Mouse (Mus musculus): ENCODE measurements at regions not wholly inside any gene's neighbourhood (a gene's known extent, or its start where the extent isn't known, plus 50 kb on each side); places are given as distances from the start of the nearest gene placed in this dataset.
A peak's percentile ranks its signal among the peaks of the same experiment; 100 is the strongest.

DNA sequence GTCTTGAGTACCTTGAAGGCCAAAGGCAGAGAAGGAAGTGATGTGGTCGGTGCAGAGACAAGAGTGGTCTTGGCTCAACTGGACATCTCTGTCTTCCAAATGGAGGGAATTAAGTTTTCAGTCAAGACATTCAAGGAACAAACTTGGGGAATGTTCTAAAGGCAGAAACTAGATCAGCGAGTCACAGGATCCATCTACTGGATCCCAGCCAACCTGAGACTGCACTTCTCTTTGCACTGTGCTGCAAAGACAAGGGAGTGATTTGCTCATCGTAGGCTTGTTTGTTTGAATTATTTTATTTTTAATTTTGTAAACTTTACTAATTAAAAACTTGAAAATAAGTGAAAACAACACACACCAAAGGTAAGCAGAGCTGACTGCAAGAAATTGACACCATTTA, 875.8 kb downstream of the Zfp704 start:
- ATAC-seq (ENCODE audit: insufficient number of reproducible peaks, insufficient read depth, low FRiP score, low TSS enrichment), result no peak
- H3K4me3 ChIP-seq, result no peak overlapping the region
- no peaks in the 10 kb centered on the region for H3K27me3 ChIP-seq
- no peaks in the 10 kb centered on the region for H3K9me3 ChIP-seq
- H3K36me3 ChIP-seq, result no peaks in the 10 kb centered on the region
- H3K4me2 ChIP-seq (replicated peaks), result no peak overlapping the region
- H3K27ac ChIP-seq, result no peak overlapping the region
- peaks cover 7% of the 10 kb centered on the region for H3K4me1 ChIP-seq
- 71% methylated on average over 3 of the region's 3 CpGs for WGBS
- H3K9ac ChIP-seq, result no peak overlapping the region

DNA sequence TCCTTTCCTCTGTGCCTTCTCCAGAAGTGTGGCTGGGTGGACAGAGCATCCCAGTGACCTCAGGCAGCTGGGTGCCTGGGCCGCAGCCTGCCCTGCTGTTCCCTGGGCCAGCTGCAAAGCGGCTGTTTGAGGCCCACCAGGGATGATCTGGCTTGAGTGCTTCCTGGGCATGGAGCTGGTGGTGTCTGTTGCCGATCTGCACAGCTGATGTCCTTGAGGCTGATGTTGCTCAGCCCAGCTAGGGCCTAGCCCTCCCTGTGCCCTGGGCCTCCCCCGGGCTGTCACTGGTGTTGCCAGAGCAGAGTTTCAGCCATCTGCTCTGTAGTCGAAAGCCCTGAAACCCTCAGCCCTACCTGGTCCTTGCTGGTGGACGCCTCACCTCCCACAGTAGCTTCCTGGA, 878.5 kb downstream of the Zfp704 start:
- H3K36me3 ChIP-seq, result no peaks in the 10 kb centered on the region
- 75% methylated on average over 6 of the region's 6 CpGs for WGBS
- peaks cover 5% of the 10 kb centered on the region for H3K4me1 ChIP-seq
- no peak overlapping the region for H3K9ac ChIP-seq
- no peak overlapping the region for H3K27ac ChIP-seq
- H3K4me2 ChIP-seq (replicated peaks), result no peak overlapping the region
- ATAC-seq (ENCODE audit: insufficient number of reproducible peaks, insufficient read depth, low FRiP score, low TSS enrichment), result no peak
- H3K4me3 ChIP-seq, result no peak overlapping the region
- no peaks in the 10 kb centered on the region for H3K9me3 ChIP-seq
- no peaks in the 10 kb centered on the region for H3K27me3 ChIP-seq

DNA sequence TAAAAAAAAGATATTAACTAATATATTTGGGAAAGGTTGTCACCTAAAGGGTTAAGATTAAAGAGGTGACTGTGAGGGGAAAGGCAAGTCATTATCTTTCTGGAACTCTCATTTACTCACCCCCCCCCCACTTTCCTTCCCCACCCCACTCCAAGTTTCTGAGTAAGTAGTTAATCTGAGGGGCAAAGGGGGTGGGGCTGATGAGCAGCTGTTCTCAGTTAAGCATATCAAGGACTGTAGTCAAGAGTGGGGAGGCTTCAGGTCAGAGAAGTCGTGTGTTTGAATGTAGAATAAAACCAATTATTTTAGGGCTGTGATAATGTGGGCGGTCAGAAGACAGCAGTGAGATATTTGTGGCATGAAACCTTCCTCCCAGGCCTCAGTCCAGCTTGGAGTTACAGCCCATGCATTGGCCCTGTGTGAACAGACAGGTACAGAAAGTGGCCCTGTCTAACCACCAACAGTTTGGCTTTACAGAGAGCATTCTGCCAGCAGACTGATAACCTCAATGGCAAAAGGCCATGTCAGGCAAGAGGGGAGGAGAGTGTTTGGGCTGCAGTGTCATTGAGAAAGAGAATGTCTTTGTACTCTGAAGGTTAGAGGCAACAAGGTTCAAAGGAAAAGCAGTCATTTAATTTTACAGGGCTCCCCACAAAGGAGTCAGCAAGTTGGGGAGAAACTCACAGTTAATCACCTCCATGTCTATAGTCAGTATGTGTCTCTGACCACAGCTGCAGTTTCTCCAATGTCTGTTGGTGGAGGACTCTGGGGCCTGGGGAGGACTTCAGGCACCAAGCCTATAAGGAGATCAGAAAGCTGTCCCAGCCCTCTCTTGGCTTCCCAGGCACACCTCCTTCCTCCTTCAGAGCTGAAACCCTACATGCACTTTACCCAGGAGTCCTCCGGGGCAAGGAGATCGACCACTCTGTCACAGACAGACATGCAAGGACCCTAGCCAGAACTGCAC, 888.0 kb downstream of the Zfp704 start:
- no peak overlapping the region for H3K4me3 ChIP-seq

GRCm38 (mm10) chr3:8720586-8721100, 889.2 kb downstream of the Zfp704 start:
- no peaks in the 10 kb centered on the region for H3K36me3 ChIP-seq
- H3K9ac ChIP-seq, result no peak overlapping the region
- WGBS, result 62% methylated on average over 7 of the region's 7 CpGs
- peaks cover 57% of the 10 kb centered on the region for H3K4me1 ChIP-seq
- no peaks in the 10 kb centered on the region for H3K9me3 ChIP-seq
- H3K4me2 ChIP-seq (replicated peaks), result no peak overlapping the region
- no peak for ATAC-seq (ENCODE audit: insufficient number of reproducible peaks, insufficient read depth, low FRiP score, low TSS enrichment)
- no peaks in the 10 kb centered on the region for H3K27me3 ChIP-seq
- H3K4me3 ChIP-seq, result no peak overlapping the region
- H3K27ac ChIP-seq, result no peak overlapping the region

More for the DNA sequence above, 888.0 kb downstream of the Zfp704 start:
- H3K4me1 ChIP-seq, result peaks cover 50% of the 10 kb centered on the region
- no peaks in the 10 kb centered on the region for H3K36me3 ChIP-seq
- 47% methylated on average over 4 of the region's 4 CpGs for WGBS
- no peak overlapping the region for H3K4me2 ChIP-seq (replicated peaks)
- H3K9me3 ChIP-seq, result no peaks in the 10 kb centered on the region
- no peak overlapping the region for H3K27ac ChIP-seq
- H3K9ac ChIP-seq, result no peak overlapping the region
- ATAC-seq (ENCODE audit: insufficient number of reproducible peaks, insufficient read depth, low FRiP score, low TSS enrichment), result no peak
- no peaks in the 10 kb centered on the region for H3K27me3 ChIP-seq

GRCm38 (mm10) chr3:8718206-8718605, 891.7 kb downstream of the Zfp704 start:
- H3K4me1 ChIP-seq, result peaks cover 46% of the 10 kb centered on the region
- no peak overlapping the region for H3K4me3 ChIP-seq

GRCm38 (mm10) chr3:8717334-8717812, 892.5 kb downstream of the Zfp704 start:
- 1% methylated on average over 18 of the region's 18 CpGs for WGBS
- H3K4me1 ChIP-seq, result peaks cover 40% of the 10 kb centered on the region

More at GRCm38 (mm10) chr3:8718206-8718605, 891.7 kb downstream of the Zfp704 start:
- Histone ChIP-seq H3K9me3 (no peaks in the 10 kb centered on the region), H3K27me3 (no peaks in the 10 kb centered on the region), H3K36me3 (no peaks in the 10 kb centered on the region), H3K9ac (no peak overlapping the region), H3K27ac (peak overlapping the region; percentile 81), H3K4me2 (replicated peaks) (peak overlapping the region; percentile 56)
- ATAC-seq (ENCODE audit: insufficient number of reproducible peaks, insufficient read depth, low FRiP score, low TSS enrichment), result no peak
- WGBS, result 4% methylated on average over 9 of the region's 9 CpGs

More at GRCm38 (mm10) chr3:8717334-8717812, 892.5 kb downstream of the Zfp704 start:
- peak; percentile 93 for ATAC-seq (ENCODE audit: insufficient number of reproducible peaks, insufficient read depth, low FRiP score, low TSS enrichment)
- Histone ChIP-seq H3K9me3 (no peaks in the 10 kb centered on the region), H3K9ac (no peak overlapping the region), H3K4me2 (replicated peaks) (peak overlapping the region; percentile 56), H3K27ac (peak overlapping the region; percentile 81), H3K27me3 (no peaks in the 10 kb centered on the region), H3K36me3 (no peaks in the 10 kb centered on the region), H3K4me3 (peak overlapping the region; percentile 19)
